Mouse (Mus musculus) olfactory bulb, adult 2 months (tissue): ENCODE measurements around the gene Bcl2.

Experiments
- CTCF ChIP-seq: fragments of 200-500 bp; IDR thresholded peaks from 2 replicates; pipeline ENCODE4 v1.5.1; 2012; ENCODE audit warnings: low read depth, mild to moderate bottlenecking, low read length, moderate library complexity; ENCODE audit not compliant: insufficient read depth
- POLR2A ChIP-seq: fragments of 200-500 bp; IDR thresholded peaks from 2 replicates; pipeline ENCODE4 v1.6.1; 2012; ENCODE audit warnings: mild to moderate bottlenecking, low read depth, low read length, moderate library complexity; ENCODE audit not compliant: insufficient read depth

GRCm38 (mm10) chr1:106748555-106749315 lies 34.7 kb upstream of the Bcl2 start:
- TF ChIP-seq POLR2A = no peak
- no peak for TF ChIP-seq CTCF
